In genomic region chr14:27158133-27158532, GRCm38 (mm10) we compare ENCODE assay signal across 24 mouse cellular contexts. TPM values are rescaled to one million over a fixed set of nuclear protein-coding genes. Genes with fewer than 3 reads are reported as not detected.
A peak's percentile ranks its signal among the peaks of the same experiment; 100 is the strongest.
DNase-seq lines count a peak whose midpoint lies in the region; ATAC-seq and TF ChIP-seq lines count a peak whose summit lies in the region.
"Had no signal": no experiment of that assay in that cellular context is flagged by ENCODE, and none has a peak within 500 bp of the region (broad histone marks: within the 10 kb centered on the region; RNA-seq: fewer than 3 reads in every experiment).

No protein-coding gene starts in this region.

- TF ChIP-seq CTCF in heart, adult 2 months (IDR thresholded peaks at IDR 0.05), result no peak

- DNase-seq in heart, adult 2 months, result no peak
- peak; percentile 8 for DNase-seq in ZHBTc4 (ENCODE audit: low read depth, low spot score)
- no peak for DNase-seq in kidney, adult 8-10 months
- DNase-seq in adrenal gland, postnatal 4 days (ENCODE audit: low spot score in 2 of 2), result no peak
- DNase-seq: adrenal gland, adult 8-10 months; adrenal gland, postnatal 14 days; adrenal gland, postnatal 36 days; cerebellum, adult 11 months; cerebellum, adult 18-20 months; cerebellum, adult 8-10 months; cerebellum, adult 9-11 months; cerebellum, postnatal 14 days; cerebellum, postnatal 36 days; embryo, embryonic 11 days had no signal

- H3K27me3 ChIP-seq in heart, embryonic 13.5 days (replicated peaks), result 0 out of 2 replicates have a peak, but pooled peaks cover 9% of the 10 kb centered on the region
- H3K27me3 ChIP-seq in heart, adult 2 months (ENCODE audit: control insufficient read depth, insufficient read depth, low read length), result no peaks in the 10 kb centered on the region
- H3K27me3 ChIP-seq in limb, embryonic 15.5 days, result no peaks in the 10 kb centered on the region
- H3K27me3 ChIP-seq: embryonic facial prominence, embryonic 12.5 days; embryonic facial prominence, embryonic 15.5 days; forebrain, embryonic 12.5 days had no signal

- H3K4me1 ChIP-seq in heart, embryonic 13.5 days, result peaks cover 18% of the 10 kb centered on the region
- no peaks in the 10 kb centered on the region for H3K4me1 ChIP-seq in heart, adult 2 months (ENCODE audit: control insufficient read depth, insufficient read depth, low read length)
- H3K4me1 ChIP-seq in limb, embryonic 15.5 days, result no peaks in the 10 kb centered on the region
- H3K4me1 ChIP-seq: forebrain, embryonic 10.5 days; forebrain, embryonic 12.5 days had no signal

- H3K36me3 ChIP-seq in heart, embryonic 13.5 days, result no peaks in the 10 kb centered on the region
- H3K36me3 ChIP-seq in heart, adult 2 months (ENCODE audit: control insufficient read depth, insufficient read depth, low read length), result no peaks in the 10 kb centered on the region
- no peaks in the 10 kb centered on the region for H3K36me3 ChIP-seq in limb, embryonic 15.5 days
- H3K36me3 ChIP-seq: embryonic facial prominence, embryonic 12.5 days; embryonic facial prominence, embryonic 15.5 days; forebrain, embryonic 10.5 days; forebrain, embryonic 12.5 days had no signal

- H3K4me3 ChIP-seq in heart, embryonic 13.5 days, result no peak overlapping the region
- no peak overlapping the region for H3K4me3 ChIP-seq in heart, adult 2 months
- no peak overlapping the region for H3K4me3 ChIP-seq in limb, embryonic 15.5 days
- H3K4me3 ChIP-seq: embryonic facial prominence, embryonic 12.5 days; embryonic facial prominence, embryonic 15.5 days; erythroblast, embryonic 14.5 days; forebrain, embryonic 10.5 days; forebrain, embryonic 12.5 days had no signal

- H3K4me2 ChIP-seq in heart, embryonic 13.5 days, result no peak overlapping the region
- H3K4me2 ChIP-seq in limb, embryonic 15.5 days, result no peak overlapping the region
- H3K4me2 ChIP-seq: embryonic facial prominence, embryonic 12.5 days; embryonic facial prominence, embryonic 15.5 days; forebrain, embryonic 12.5 days had no signal

- intact Hi-C loops in heart, adult 2 months (cut with DNase I), result no loop called here

- ATAC-seq in heart, embryonic 13.5 days (ENCODE audit: extremely low read depth, insufficient number of reproducible peaks, low FRiP score, low TSS enrichment), result no peak
- ATAC-seq in limb, embryonic 15.5 days (ENCODE audit: insufficient number of reproducible peaks, low FRiP score, low TSS enrichment, low read depth), result 0 out of 2 replicates have a peak, but pooled peaks have one; percentile 24
- ATAC-seq: activated CD4-positive, CD25-positive, alpha-beta regulatory T cell, adult 4 months; forebrain, embryonic 14.5 days; forebrain, embryonic 16.5 days had no signal

- no peaks in the 10 kb centered on the region for H3K9me3 ChIP-seq in heart, embryonic 13.5 days
- no peaks in the 10 kb centered on the region for H3K9me3 ChIP-seq in limb, embryonic 15.5 days
- H3K9me3 ChIP-seq: embryonic facial prominence, embryonic 12.5 days; embryonic facial prominence, embryonic 15.5 days; forebrain, embryonic 10.5 days; forebrain, embryonic 12.5 days had no signal

- H3K79me2 ChIP-seq in heart, adult 2 months (replicated peaks; ENCODE audit: control insufficient read depth, insufficient read depth, low read length), result no peaks in the 10 kb centered on the region

- no peak for TF ChIP-seq POLR2A in heart, adult 2 months (IDR thresholded peaks at IDR 0.05; ENCODE audit: insufficient read depth, low read depth, low read length)

- 75% methylated on average over 3 of the region's 3 CpGs for WGBS in heart, embryonic 13.5 days
- 88% methylated on average over 3 of the region's 3 CpGs for WGBS in heart, adult 2 months
- WGBS in limb, embryonic 15.5 days, result 65% methylated on average over 3 of the region's 3 CpGs

- TF ChIP-seq EP300 in heart, adult 2 months (IDR thresholded peaks at IDR 0.05; ENCODE audit: insufficient read depth, low read depth, low read length), result no peak

- peak overlapping the region; percentile 17; the same call in 1 of the 2 replicates for H3K27ac ChIP-seq in heart, embryonic 13.5 days (replicated peaks)
- no peak overlapping the region for H3K27ac ChIP-seq in heart, adult 2 months
- no peak overlapping the region for H3K27ac ChIP-seq in limb, embryonic 15.5 days
- H3K27ac ChIP-seq: embryonic facial prominence, embryonic 12.5 days; embryonic facial prominence, embryonic 15.5 days; forebrain, embryonic 10.5 days; forebrain, embryonic 12.5 days had no signal

- no peak overlapping the region for H3K9ac ChIP-seq in heart, embryonic 13.5 days
- H3K9ac ChIP-seq in heart, adult 2 months (ENCODE audit: low read depth, low read length), result no peak overlapping the region
- H3K9ac ChIP-seq in limb, embryonic 15.5 days, result no peak overlapping the region
- H3K9ac ChIP-seq: embryonic facial prominence, embryonic 12.5 days; embryonic facial prominence, embryonic 15.5 days; forebrain, embryonic 12.5 days had no signal

RNA-seq across cellular contexts. Expression of gene Arhgef3, which starts 43.4 kb away (rescaled TPM):
- 13.2 and 13.3 TPM in 2 replicates for polyA plus RNA-seq in heart, embryonic 13.5 days (2015; fragmentation: Nextera tagmentation; extraction: Ambion mirVana)
- 10 to 100 TPM; 23.0 to 27.8 TPM for total RNA-seq in heart, adult 2 months (2021)
- polyA plus RNA-seq in heart, adult 2 months (2012; rRNA removed), result 11.1 and 21.3 TPM in 2 replicates
- 19.7 and 19.9 TPM in 2 replicates for polyA plus RNA-seq in limb, embryonic 15.5 days (2015; fragmentation: Nextera tagmentation; extraction: Ambion mirVana)
- 10 to 100 TPM; 55.8 to 56.3 TPM for total RNA-seq in adrenal gland, postnatal 4 days (2021)
